Mouse (Mus musculus) adrenal gland, adult 2 months (tissue): ENCODE data around the gene Boc. TPM values are rescaled to one million over a fixed set of nuclear protein-coding genes. Genes with fewer than 3 reads are reported as not detected.

ENCODE experiments used
- DNase-seq: peaks from one replicate; pipeline ENCODE4 v3.0.0; 2021
- polyA plus RNA-seq: library from polyadenylated mRNA; depleted of rRNA; stranded (reverse); fragments of >200 nt; gene quantifications from 2 replicates; pipeline ENCODE4 v1.2.3, GENCODE M21; 2012
- total RNA-seq, 2 experiments: library from RNA; stranded (reverse); gene quantifications; 2 replicates each; pipeline ENCODE4 v1.2.3; 2021

Boc gene
- total and polyA plus RNA-seq, 3 experiments: 46.3 to 94.6 (median 52.1) TPM

GRCm38 (mm10) chr16:44528955-44529354 lies 29.7 kb downstream of the Boc start:
- no peak for DNase-seq

- no peak for DNase-seq
Observed at GRCm38 (mm10) chr16:44527218-44527905, 31.3 kb downstream of the Boc start.

GRCm38 (mm10) chr16:44526689-44527088 lies 32.0 kb downstream of the Boc start:
- no peak for DNase-seq

GRCm38 (mm10) chr16:44526044-44526443 lies 32.7 kb downstream of the Boc start:
- DNase-seq: no peak

GRCm38 (mm10) chr16:44523595-44523994 lies 35.1 kb downstream of the Boc start:
- no peak for DNase-seq

GRCm38 (mm10) chr16:44516498-44516897 lies 42.2 kb downstream of the Boc start:
- no peak for DNase-seq

GRCm38 (mm10) chr16:44510521-44511213 lies 48.0 kb downstream of the Boc start:
- DNase-seq: no peak

GRCm38 (mm10) chr16:44509458-44510344 lies 49.0 kb downstream of the Boc start:
- no peak for DNase-seq

GRCm38 (mm10) chr16:44508772-44509171 lies 49.9 kb downstream of the Boc start:
- DNase-seq: no peak

- no peak for DNase-seq
Observed at GRCm38 (mm10) chr16:44508025-44508424, 50.7 kb downstream of the Boc start.

- no peak for DNase-seq
Observed at GRCm38 (mm10) chr16:44507027-44507929, 51.4 kb downstream of the Boc start.

- no peak for DNase-seq
Observed at GRCm38 (mm10) chr16:44505243-44505642, 53.5 kb downstream of the Boc start.

GRCm38 (mm10) chr16:44502895-44503575 lies 55.7 kb downstream of the Boc start:
- DNase-seq: no peak

- DNase-seq: no peak
Observed at GRCm38 (mm10) chr16:44502325-44502724, 56.4 kb downstream of the Boc start.

GRCm38 (mm10) chr16:44501783-44502182 lies 56.9 kb downstream of the Boc start:
- no peak for DNase-seq

- no peak for DNase-seq
Observed at GRCm38 (mm10) chr16:44498447-44498846, 60.2 kb downstream of the Boc start.

- DNase-seq: no peak
Observed at GRCm38 (mm10) chr16:44496971-44497464, 61.7 kb downstream of the Boc start.

GRCm38 (mm10) chr16:44494441-44495108 lies 64.1 kb downstream of the Boc start:
- peak; percentile 63 for DNase-seq

- DNase-seq: peak; percentile 55
Observed at GRCm38 (mm10) chr16:44493868-44494267, 64.8 kb downstream of the Boc start.

GRCm38 (mm10) chr16:44492706-44493105 lies 66.0 kb downstream of the Boc start:
- no peak for DNase-seq
